Mouse (Mus musculus): ENCODE results near the gene Polrmt.
"Not testable (repeated sequence)": the region's sequence is repeated elsewhere in the genome, so short reads cannot be mapped to it uniquely, and the experiment has no call there.

The Polrmt gene

GRCm38 (mm10) chr10:79708668-79709067, 37.7 kb downstream of the Polrmt start:
- DNase-seq (ENCODE audit: low read depth): no peak

GRCm38 (mm10) chr10:79707759-79708158, 38.6 kb downstream of the Polrmt start:
- DNase-seq (ENCODE audit: low read depth): no peak

- DNase-seq (ENCODE audit: low read depth): no peak
These were observed 39.2 kb downstream of the Polrmt start for GRCm38 (mm10) chr10:79707162-79707561.

GRCm38 (mm10) chr10:79706406-79707094, 39.8 kb downstream of the Polrmt start:
- DNase-seq (ENCODE audit: low read depth): no peak

- no peak for DNase-seq (ENCODE audit: low read depth)
These were observed 40.4 kb downstream of the Polrmt start for GRCm38 (mm10) chr10:79705951-79706350.

- no peak for DNase-seq (ENCODE audit: low read depth)
These were observed 41.4 kb downstream of the Polrmt start for GRCm38 (mm10) chr10:79704970-79705360.

GRCm38 (mm10) chr10:79704065-79704969, 42.1 kb downstream of the Polrmt start, which contains the start of gene Bsg:
Bsg (plus strand) TSS chr10:79704491.
- DNase-seq (ENCODE audit: low read depth): peak; percentile 98

- no peak for DNase-seq (ENCODE audit: low read depth)
These were observed 42.8 kb downstream of the Polrmt start for GRCm38 (mm10) chr10:79703541-79703940.

GRCm38 (mm10) chr10:79702970-79703369, 43.4 kb downstream of the Polrmt start:
- not testable (repeated sequence) for DNase-seq (ENCODE audit: low read depth)

- DNase-seq (ENCODE audit: low read depth): no peak
These were observed 44.8 kb downstream of the Polrmt start for GRCm38 (mm10) chr10:79701443-79702129.

GRCm38 (mm10) chr10:79700676-79701075, 45.7 kb downstream of the Polrmt start:
- DNase-seq (ENCODE audit: low read depth): no peak

- no peak for DNase-seq (ENCODE audit: low read depth)
These were observed 47.9 kb downstream of the Polrmt start for GRCm38 (mm10) chr10:79698459-79698858.

- no peak for DNase-seq (ENCODE audit: low read depth)
These were observed 48.5 kb downstream of the Polrmt start for GRCm38 (mm10) chr10:79697916-79698315.

- no peak for DNase-seq (ENCODE audit: low read depth)
These were observed 50.2 kb downstream of the Polrmt start for GRCm38 (mm10) chr10:79696129-79696651.

- DNase-seq (ENCODE audit: low read depth): peak; percentile 62
These were observed 50.9 kb downstream of the Polrmt start for GRCm38 (mm10) chr10:79695231-79696128.

GRCm38 (mm10) chr10:79694379-79694655, 52.1 kb downstream of the Polrmt start:
- DNase-seq (ENCODE audit: low read depth): no peak

- no peak for DNase-seq (ENCODE audit: low read depth)
These were observed 52.6 kb downstream of the Polrmt start for GRCm38 (mm10) chr10:79693580-79694378.

- no peak for DNase-seq (ENCODE audit: low read depth)
These were observed 54.3 kb downstream of the Polrmt start for GRCm38 (mm10) chr10:79691986-79692548.

- DNase-seq (ENCODE audit: low read depth): no peak
These were observed 57.2 kb downstream of the Polrmt start for GRCm38 (mm10) chr10:79689178-79689577.

- no peak for DNase-seq (ENCODE audit: low read depth)
These were observed 57.7 kb downstream of the Polrmt start, which contains the start of gene Gzmm for GRCm38 (mm10) chr10:79688720-79689119. Gzmm (plus strand) TSS chr10:79689020.

Data from c-Kit-positive CD71-negative TER-119-negative erythroid progenitor cells, embryonic 14.5 days (primary cell).